Mouse (Mus musculus) CD4-positive, CD25-positive, alpha-beta regulatory T cell (primary cell): ENCODE measurements around the gene Hcn4. TPM values are rescaled to one million over a fixed set of nuclear protein-coding genes. Genes with fewer than 3 reads are reported as not detected.

ENCODE experiments used
- polyA plus RNA-seq: library from polyadenylated mRNA; unstranded; fragments of 100-300 nt; shearing (Covaris generic); gene quantifications from one replicate; pipeline ENCODE4 v1.2.1, GENCODE M21; 2017

The Hcn4 gene
- not detected for polyA plus RNA-seq

GRCm38 (mm10) chr9:58823139-58823917 is at the start of gene Hcn4:
TSS of gene Hcn4 (plus strand) at chr9:58823412.

Other genes starting within 250 kb of the Hcn4 start
- 63.3 TPM for gene Nptn, start 241.2 kb upstream of the Hcn4 start, polyA plus RNA-seq
- 0.42 TPM for gene Rec114, start 79.4 kb upstream of the Hcn4 start, polyA plus RNA-seq
- gene Neo1, start 213.0 kb downstream of the Hcn4 start, polyA plus RNA-seq: 0.36 TPM